Mouse (Mus musculus) layer of hippocampus, adult 9-11 months (tissue): Measurements from ENCODE around the gene Hs6st2.

Experiments
- DNase-seq: peaks from one replicate; pipeline ENCODE4 v3.0.0; 2022

Hs6st2 gene

GRCm38 (mm10) chrX:51681756-51682155 lies at the start of gene Hs6st2:
Gene Hs6st2 (minus strand): TSS chrX:51681856.
- no peak for DNase-seq

DNA sequence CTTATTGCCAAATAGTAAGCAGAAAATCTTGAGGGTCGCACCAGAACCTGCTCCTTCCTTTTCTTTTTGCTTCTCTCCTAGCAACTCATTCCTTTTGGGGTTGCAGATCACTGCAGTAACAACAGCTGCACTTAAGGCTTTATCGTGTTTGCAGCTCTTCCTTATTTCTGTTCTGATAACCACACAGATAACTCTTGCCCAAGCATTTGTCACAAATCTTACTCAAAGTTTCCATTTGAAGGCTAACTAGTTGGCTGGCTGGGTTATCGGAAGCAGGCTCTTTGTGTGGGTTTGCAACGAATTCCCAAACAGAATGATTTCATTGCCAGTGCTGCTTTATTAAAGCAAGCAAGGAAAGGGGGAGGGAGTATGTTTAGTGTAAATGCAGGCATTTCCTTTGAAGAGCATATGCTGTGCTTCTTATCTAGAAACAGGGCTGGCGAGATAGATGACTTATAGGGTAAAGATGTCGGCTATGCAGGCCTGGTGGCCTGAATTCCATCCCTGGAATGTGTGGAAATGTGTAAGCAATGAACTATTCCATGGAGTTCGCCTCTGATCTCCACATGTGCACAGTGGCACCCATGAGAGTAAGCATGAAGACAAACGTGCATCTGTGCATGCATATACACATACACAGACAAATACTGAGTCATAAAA lies 32.6 kb upstream of the Hs6st2 start:
- no peak for DNase-seq

DNA sequence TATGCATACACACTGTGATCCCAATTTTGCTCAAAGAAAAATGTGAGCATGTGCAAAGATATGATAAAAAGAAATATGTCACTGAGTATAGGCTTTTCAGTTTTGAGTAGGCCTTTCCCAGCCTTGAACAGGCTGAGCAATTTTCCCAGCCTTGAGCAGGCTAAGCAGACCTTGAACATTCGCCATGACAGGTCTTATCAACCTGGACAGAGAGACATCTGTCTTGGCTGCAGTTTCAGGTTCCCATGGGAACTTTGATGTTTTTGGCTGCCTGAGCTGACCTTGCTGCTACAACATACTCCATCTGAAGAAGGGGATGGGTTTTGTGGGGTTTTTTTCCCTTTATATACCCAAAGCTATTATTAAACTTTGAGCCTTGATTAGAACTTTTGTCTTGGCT lies 31.3 kb upstream of the Hs6st2 start:
- DNase-seq = no peak

DNA sequence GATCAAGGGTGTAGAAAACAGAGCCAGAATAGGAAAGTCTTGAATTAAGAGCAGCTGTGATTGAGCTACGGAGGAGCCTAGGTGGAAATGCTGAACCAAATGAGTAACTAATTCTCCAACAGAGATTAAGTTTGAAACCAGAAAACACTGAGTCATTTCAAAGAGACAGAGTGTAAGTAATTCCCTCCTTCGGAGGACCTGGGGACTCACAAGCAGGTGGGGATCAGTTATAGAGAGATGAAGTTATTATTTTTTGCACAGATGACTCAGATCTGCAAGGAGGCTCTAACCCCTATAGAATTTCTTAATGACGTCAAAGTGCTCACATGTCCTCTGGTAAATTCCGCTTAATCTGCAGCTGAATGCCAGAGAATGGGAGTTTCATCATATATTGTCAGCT lies 21.2 kb upstream of the Hs6st2 start:
- no peak for DNase-seq

DNA sequence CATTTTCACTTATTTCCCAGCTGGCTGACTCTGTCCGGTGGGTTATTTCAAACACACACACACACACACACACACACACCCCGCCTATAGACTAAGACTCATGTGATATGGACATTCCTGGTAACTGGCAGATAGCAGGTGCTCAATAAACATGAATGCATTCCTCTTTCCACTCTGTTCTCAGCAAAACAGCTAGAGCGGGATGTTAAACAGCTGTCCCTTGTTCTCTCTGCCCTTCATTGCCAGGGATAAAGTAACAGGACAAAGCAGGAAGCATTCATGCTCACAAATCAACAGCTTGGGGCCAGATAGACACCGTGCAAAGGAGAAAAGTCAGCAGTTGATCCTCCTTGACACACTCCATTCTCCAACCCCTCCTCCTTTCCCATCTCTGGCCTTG lies 17.4 kb upstream of the Hs6st2 start:
- no peak for DNase-seq

- no peak for DNase-seq
These were observed 4.6 kb upstream of the Hs6st2 start for GRCm38 (mm10) chrX:51686048-51686949.

DNA sequence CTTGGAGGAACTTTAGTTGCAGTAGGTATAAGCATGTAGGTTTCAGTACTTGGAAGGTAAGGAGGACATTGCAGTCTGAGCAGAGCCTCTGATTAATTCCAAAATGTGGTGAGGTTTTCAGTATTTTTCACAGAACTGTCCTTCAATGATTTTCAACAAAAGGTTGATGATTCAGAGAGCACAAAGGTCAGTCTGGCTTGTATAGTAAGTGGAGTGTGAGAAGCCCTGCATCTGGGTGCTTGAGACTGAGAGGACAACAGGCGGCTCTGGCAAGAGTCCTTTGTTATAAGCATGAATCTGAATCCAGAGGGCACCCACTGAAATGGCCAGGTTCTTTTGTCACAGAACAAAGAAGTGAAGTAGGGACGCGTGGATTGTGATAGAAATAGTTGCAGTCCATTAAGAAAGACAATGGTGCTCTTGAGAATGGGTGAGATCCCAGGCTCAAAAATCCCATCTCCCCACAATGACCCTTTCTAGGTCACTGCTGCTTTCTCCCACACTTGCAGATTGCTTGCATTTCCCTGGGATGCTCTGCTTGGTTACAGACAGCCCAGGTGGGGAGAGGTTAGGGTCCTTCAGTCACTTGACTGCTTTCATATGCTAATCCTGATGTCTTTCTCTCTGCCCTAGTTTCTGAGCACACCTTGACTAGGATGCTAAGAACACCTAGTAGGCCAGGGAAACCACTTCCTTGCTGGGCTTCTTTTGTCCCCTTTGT lies 2.8 kb upstream of the Hs6st2 start:
- no peak for DNase-seq

DNA sequence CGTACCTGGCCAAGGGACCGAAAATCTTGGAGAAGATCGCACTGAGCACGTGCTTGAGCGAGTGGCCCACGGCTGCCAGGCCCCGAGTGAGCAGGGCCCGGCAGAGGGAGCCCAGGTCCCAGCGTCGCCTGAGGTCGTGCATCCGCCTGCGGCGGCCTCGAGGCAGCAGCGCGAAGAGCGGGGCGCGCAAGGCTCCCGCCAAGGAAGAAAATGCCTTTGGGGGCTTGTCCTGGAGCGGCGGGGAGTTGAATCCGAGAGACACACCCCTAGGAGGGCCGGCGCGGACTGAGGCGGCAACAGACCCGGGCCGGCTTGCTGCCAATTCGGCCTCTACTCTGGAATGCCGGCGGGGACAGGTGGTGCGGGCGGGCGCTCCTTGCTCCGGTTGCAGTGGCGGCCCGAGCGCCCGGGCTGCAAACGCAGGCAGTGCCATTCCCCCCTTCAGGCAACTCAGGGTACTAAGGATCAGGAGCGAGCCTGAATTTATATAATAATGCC lies 437 bp downstream of the Hs6st2 start:
- DNase-seq = peak; percentile 3

- peak; percentile 7 for DNase-seq
These were observed 1.1 kb downstream of the Hs6st2 start for GRCm38 (mm10) chrX:51680428-51681169.

- peak; percentile 1 for DNase-seq
These were observed 1.8 kb downstream of the Hs6st2 start for GRCm38 (mm10) chrX:51679601-51680427.

- no peak for DNase-seq
These were observed 23.4 kb downstream of the Hs6st2 start for GRCm38 (mm10) chrX:51658236-51658635.

GRCm38 (mm10) chrX:51642661-51643257 lies 38.9 kb downstream of the Hs6st2 start:
- DNase-seq = no peak

GRCm38 (mm10) chrX:51635756-51636155 lies 45.9 kb downstream of the Hs6st2 start:
- DNase-seq = no peak

DNA sequence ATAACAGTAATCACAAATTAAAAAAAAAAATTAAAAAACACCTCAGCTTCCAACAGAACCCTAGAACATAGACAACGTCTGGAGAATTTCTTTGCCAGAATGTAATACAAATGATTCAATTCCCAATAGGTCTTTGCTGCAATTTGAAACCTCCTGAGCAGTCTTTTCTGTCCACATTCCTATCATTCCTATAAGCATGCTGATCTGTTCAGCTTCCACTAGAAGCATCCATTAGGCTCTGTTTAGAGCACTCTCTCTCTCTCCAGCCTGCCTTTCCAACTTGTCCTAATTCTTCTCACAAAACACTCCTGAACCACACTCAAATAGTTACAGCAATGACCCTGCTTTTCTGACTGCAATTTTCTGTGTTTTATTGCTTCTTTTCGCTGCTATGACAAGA lies 50.3 kb downstream of the Hs6st2 start:
- DNase-seq = no peak

GRCm38 (mm10) chrX:51614384-51615004 lies 67.2 kb downstream of the Hs6st2 start:
- no peak for DNase-seq

DNA sequence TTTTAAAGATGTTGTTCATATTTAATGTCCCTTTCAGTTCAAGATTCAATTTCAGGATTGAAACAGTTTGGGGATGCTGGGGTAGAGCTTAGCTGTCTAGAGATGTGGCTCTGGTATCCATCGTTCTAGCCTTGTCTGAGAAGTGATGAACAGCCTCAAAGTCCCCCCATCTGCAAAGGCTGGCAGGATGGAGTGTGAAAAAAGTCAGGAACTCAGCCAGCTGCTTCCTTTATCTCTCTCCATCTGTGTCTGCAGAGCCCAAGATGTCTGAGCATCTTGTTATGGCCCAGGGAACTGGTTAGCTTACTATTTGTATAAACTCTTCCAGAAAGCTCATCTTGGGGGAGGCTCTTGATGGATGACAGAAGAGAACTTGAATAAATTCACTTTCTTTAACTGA lies 70.9 kb downstream of the Hs6st2 start:
- DNase-seq = peak; percentile 13

GRCm38 (mm10) chrX:51606231-51606863 lies 75.3 kb downstream of the Hs6st2 start:
- peak; percentile 40 for DNase-seq

- peak; percentile 58 for DNase-seq
These were observed 88.9 kb downstream of the Hs6st2 start for GRCm38 (mm10) chrX:51592751-51593150.

- no peak for DNase-seq
These were observed 91.1 kb downstream of the Hs6st2 start for GRCm38 (mm10) chrX:51590448-51591010.

GRCm38 (mm10) chrX:51585444-51585843 lies 96.2 kb downstream of the Hs6st2 start:
- no peak for DNase-seq
